In the genomic region with DNA sequence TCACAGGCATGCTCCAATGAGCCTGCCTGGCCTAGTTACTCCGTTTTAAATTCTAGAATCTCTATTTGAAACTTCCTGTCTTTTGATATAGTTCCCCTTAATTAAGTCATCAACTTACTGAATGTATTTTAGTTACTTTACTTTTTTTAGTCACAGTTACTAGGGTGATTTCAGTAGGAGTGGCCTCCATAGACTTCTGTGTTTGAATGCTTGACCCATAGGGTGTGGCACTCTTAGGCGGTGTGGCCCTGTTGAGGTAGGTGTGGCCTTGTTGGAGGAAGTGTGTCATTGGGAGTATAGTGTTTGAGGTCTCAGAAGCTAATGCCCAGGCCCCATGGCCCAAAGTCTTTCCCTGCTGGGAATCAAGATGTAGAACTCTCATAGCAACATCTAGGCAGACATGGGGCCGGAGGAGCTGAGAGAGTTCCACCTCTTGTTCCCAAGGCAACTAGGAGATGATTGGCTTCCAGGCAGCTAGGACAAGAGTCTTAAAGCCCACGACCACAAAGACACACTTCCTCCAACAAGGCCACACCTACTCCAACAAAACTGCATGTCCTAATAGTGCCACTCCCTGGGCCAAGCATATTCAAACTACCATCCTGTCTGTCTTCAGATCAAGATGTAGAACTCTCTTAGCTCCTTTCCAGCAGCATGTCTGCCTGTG, we compare ENCODE assay signal across 12 mouse cellular contexts. TPM values are rescaled to one million over a fixed set of nuclear protein-coding genes. Genes with fewer than 3 reads are reported as not detected.
DNase-seq lines count a peak whose midpoint lies in the region; ATAC-seq and TF ChIP-seq lines count a peak whose summit lies in the region.
"Had no signal": no experiment of that assay in that cellular context is flagged by ENCODE, and none has a peak within 500 bp of the region (broad histone marks: within the 10 kb centered on the region; RNA-seq: fewer than 3 reads in every experiment).

No protein-coding gene starts in this region.

- no peak for TF ChIP-seq CTCF in E14TG2a.4 (conservative IDR thresholded peaks at IDR 0.05; ENCODE audit: low read length)
- no peak for TF ChIP-seq CTCF in liver, embryonic 14.5 days (IDR thresholded peaks at IDR 0.05; ENCODE audit: low read depth)

- no peak overlapping the region for H3K27ac ChIP-seq in liver, embryonic 14.5 days
- no peak overlapping the region for H3K27ac ChIP-seq in kidney, embryonic 14.5 days (ENCODE audit: low read depth, low read length)
- H3K27ac ChIP-seq: limb, embryonic 10.5 days had no signal

- no peaks in the 10 kb centered on the region for H3K27me3 ChIP-seq in E14TG2a.4 (ENCODE audit: insufficient read depth, low read length)
- H3K27me3 ChIP-seq in liver, embryonic 14.5 days (ENCODE audit: control insufficient read depth, insufficient read depth, low read length), result no peaks in the 10 kb centered on the region
- H3K27me3 ChIP-seq in kidney, embryonic 14.5 days (ENCODE audit: control insufficient read depth, insufficient read depth, low read length), result no peaks in the 10 kb centered on the region

- 31% methylated on average over 4 of the region's 4 CpGs for WGBS in liver, embryonic 14.5 days (ENCODE audit: insufficient replicate concordance)
- 70% methylated on average over 4 of the region's 4 CpGs for WGBS in kidney, embryonic 14.5 days

- H3K4me3 ChIP-seq in E14TG2a.4 (replicated peaks; ENCODE audit: low read length), result 0 out of 2 replicates have a peak overlapping the region, but pooled peaks have one; percentile 17
- no peak overlapping the region for H3K4me3 ChIP-seq in liver, embryonic 14.5 days (ENCODE audit: insufficient read depth in 1 of 2, low read depth in 2 of 2, low read length in 2 of 2)
- H3K4me3 ChIP-seq in kidney, embryonic 14.5 days (ENCODE audit: low read length), result no peak overlapping the region
- H3K4me3 ChIP-seq: limb, embryonic 10.5 days had no signal

- peaks cover 5% of the 10 kb centered on the region; the same call in 1 of the 2 replicates for H3K9me3 ChIP-seq in E14TG2a.4 (ENCODE audit: low read length)
- no peaks in the 10 kb centered on the region for H3K9me3 ChIP-seq in liver, embryonic 14.5 days (ENCODE audit: control insufficient read depth, low read length)
- no peaks in the 10 kb centered on the region for H3K9me3 ChIP-seq in kidney, embryonic 14.5 days (ENCODE audit: control insufficient read depth, low read length)
- H3K9me3 ChIP-seq: limb, embryonic 10.5 days had no signal

- DNase-seq in liver, embryonic 14.5 days (ENCODE audit: low read depth in 3 of 3, low spot score in 3 of 3), result peak in 1 of 3 experiments; percentile 45
- DNase-seq in spleen, adult 18-20 months, result peak; percentile 20 to 30
- no peak for DNase-seq in layer of hippocampus, postnatal 25 days (ENCODE audit: extremely low spot score in 1 of 2, low spot score in 1 of 2)
- no peak for DNase-seq in thymus, postnatal 10 days (ENCODE audit: low spot score in 2 of 2)
- DNase-seq: adrenal gland, adult 8-10 months; cerebellum, adult 9-11 months; right cerebral cortex, postnatal 14 days; thymus, postnatal 25 days had no signal

- H3K4me2 ChIP-seq in liver, embryonic 14.5 days (ENCODE audit: low read depth), result no peak overlapping the region
- no peak overlapping the region for H3K4me2 ChIP-seq in kidney, embryonic 14.5 days (replicated peaks; ENCODE audit: low read depth, low read length)

- no peak for TF ChIP-seq EP300 in liver, embryonic 14.5 days (IDR thresholded peaks at IDR 0.05; ENCODE audit: low read depth)

- H3K9ac ChIP-seq in liver, embryonic 14.5 days (replicated peaks), result no peak overlapping the region
- H3K9ac ChIP-seq in kidney, embryonic 14.5 days (ENCODE audit: low read depth, low read length), result no peak overlapping the region

- ATAC-seq in activated CD4-positive, CD25-positive, alpha-beta regulatory T cell, adult 4 months, result peak; percentile 43
- peak; percentile 82 for ATAC-seq in liver, embryonic 14.5 days (ENCODE audit: insufficient read depth)
- no peak for ATAC-seq in kidney, embryonic 14.5 days (ENCODE audit: low FRiP score, low TSS enrichment)

- H3K36me3 ChIP-seq in E14TG2a.4 (ENCODE audit: insufficient read depth, low read length), result peaks cover 16% of the 10 kb centered on the region; the same call in 1 of the 2 replicates
- H3K36me3 ChIP-seq in liver, embryonic 14.5 days (replicated peaks; ENCODE audit: control insufficient read depth, insufficient read depth, low read depth), result peaks cover 3% of the 10 kb centered on the region
- peaks cover 4% of the 10 kb centered on the region; the same call in 1 of the 2 replicates for H3K36me3 ChIP-seq in kidney, embryonic 14.5 days (ENCODE audit: control insufficient read depth, insufficient read depth, low read length)

- peaks cover 43% of the 10 kb centered on the region for H3K4me1 ChIP-seq in E14TG2a.4 (replicated peaks; ENCODE audit: low read depth, low read length)
- H3K4me1 ChIP-seq in liver, embryonic 14.5 days (replicated peaks; ENCODE audit: control insufficient read depth in 2 of 2, insufficient read depth in 2 of 2, low read length in 1 of 2), result peaks cover 5 to 7% of the 10 kb centered on the region in 2 experiments
- no peaks in the 10 kb centered on the region for H3K4me1 ChIP-seq in kidney, embryonic 14.5 days (ENCODE audit: control insufficient read depth, insufficient read depth, low read length)
- H3K4me1 ChIP-seq: limb, embryonic 10.5 days had no signal

RNA-seq across cellular contexts. Expression of a gene that starts 11.7 kb away (rescaled TPM):
- 10 to 100 TPM; 19.4 to 22.1 TPM for polyA plus RNA-seq in activated CD4-positive, CD25-positive, alpha-beta regulatory T cell, adult 4 months (2017; shearing (Covaris generic))
- polyA plus RNA-seq in liver, embryonic 14.5 days (2012; rRNA removed), result 6.8 and 9.8 TPM in 2 replicates
- 15.1 and 16.3 TPM in 2 replicates for polyA plus RNA-seq in liver, embryonic 14.5 days (2014; fragmentation: Nextera tagmentation; extraction: Ambion mirVana)
- 10 to 100 TPM; 51.9 to 52.8 TPM for total RNA-seq in layer of hippocampus, postnatal 25 days (2021)
- 5.9 and 12.6 TPM in 2 replicates for polyA plus RNA-seq in kidney, embryonic 14.5 days (2014; fragmentation: Nextera tagmentation; extraction: Ambion mirVana)

RNA-seq across cellular contexts. Expression of a gene that starts 11.8 kb away (rescaled TPM):
- polyA plus RNA-seq in activated CD4-positive, CD25-positive, alpha-beta regulatory T cell, adult 4 months (2017; shearing (Covaris generic)), result 10 to 100 TPM; 28.5 to 35.8 TPM
- 4.3 and 8.0 TPM in 2 replicates for polyA plus RNA-seq in liver, embryonic 14.5 days (2012; rRNA removed)
- 15.0 and 16.2 TPM in 2 replicates for polyA plus RNA-seq in liver, embryonic 14.5 days (2014; fragmentation: Nextera tagmentation; extraction: Ambion mirVana)
- 10 to 100 TPM; 23.0 to 23.8 TPM for total RNA-seq in layer of hippocampus, postnatal 25 days (2021)
- 12.4 and 13.7 TPM in 2 replicates for polyA plus RNA-seq in kidney, embryonic 14.5 days (2014; fragmentation: Nextera tagmentation; extraction: Ambion mirVana)

RNA-seq across cellular contexts. Expression of a gene that starts 27.8 kb away (rescaled TPM):
- polyA plus RNA-seq in activated CD4-positive, CD25-positive, alpha-beta regulatory T cell, adult 4 months (2017; shearing (Covaris generic)), result 10 to 100 TPM; 40.3 to 44.3 TPM
- 4.8 and 6.4 TPM in 2 replicates for polyA plus RNA-seq in liver, embryonic 14.5 days (2012; rRNA removed)
- polyA plus RNA-seq in liver, embryonic 14.5 days (2014; fragmentation: Nextera tagmentation; extraction: Ambion mirVana), result 23.0 and 25.3 TPM in 2 replicates
- 10 to 100 TPM; 36.7 to 37.7 TPM for total RNA-seq in layer of hippocampus, postnatal 25 days (2021)
- 48.4 and 48.9 TPM in 2 replicates for polyA plus RNA-seq in kidney, embryonic 14.5 days (2014; fragmentation: Nextera tagmentation; extraction: Ambion mirVana)

Comparison
In these comparisons a context has a peak if more than half of its experiments do, and no peak if none do; other contexts are left out.
1. DNase-seq: peak in spleen, adult 18-20 months (2 of 2); none in layer of hippocampus, postnatal 25 days (0 of 2) and thymus, postnatal 10 days (0 of 2).